Mouse (Mus musculus): ENCODE results near the gene Fam198a. TPM values are rescaled to one million over a fixed set of nuclear protein-coding genes. Genes with fewer than 3 reads are reported as not detected.

Fam198a gene
- polyA plus RNA-seq, 1 experiment from 2014 or later: 0.72 TPM

DNA sequence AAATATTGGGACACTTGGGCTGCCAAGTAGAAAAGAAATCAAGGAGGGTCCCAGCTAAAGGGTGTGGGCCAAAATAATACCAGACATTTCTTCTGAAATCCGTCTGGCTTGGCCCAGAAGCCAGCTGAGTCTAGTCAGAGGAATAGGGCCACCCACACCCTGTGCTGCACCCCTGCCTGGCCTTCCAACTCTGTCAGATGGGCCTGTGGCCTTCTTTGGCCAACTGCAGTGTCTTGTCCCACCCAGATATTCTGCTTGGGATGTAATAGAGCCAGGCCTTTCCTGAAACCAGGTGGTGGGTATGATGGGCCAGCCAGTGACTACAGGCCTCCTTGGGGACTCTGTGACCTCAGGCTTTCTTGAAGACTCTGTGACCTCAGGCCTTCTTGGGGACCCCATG, 22.4 kb downstream of the Fam198a start:
- Histone ChIP-seq H3K9me3 (no peaks in the 10 kb centered on the region), H3K27me3 (ENCODE audit: insufficient read depth, poor library complexity, severe bottlenecking) (peaks cover 6% of the 10 kb centered on the region; the same call in 1 of the 2 replicates), H3K27ac (no peak overlapping the region), H3K36me3 (no peaks in the 10 kb centered on the region), H3K4me3 (no peak overlapping the region), H3K4me1 (0 out of 2 replicates have a peak, but pooled peaks cover 8% of the 10 kb centered on the region)
- no peak for DNase-seq (ENCODE audit: low spot score)
- 61% methylated on average over 1 of the region's 1 CpGs for WGBS

DNA sequence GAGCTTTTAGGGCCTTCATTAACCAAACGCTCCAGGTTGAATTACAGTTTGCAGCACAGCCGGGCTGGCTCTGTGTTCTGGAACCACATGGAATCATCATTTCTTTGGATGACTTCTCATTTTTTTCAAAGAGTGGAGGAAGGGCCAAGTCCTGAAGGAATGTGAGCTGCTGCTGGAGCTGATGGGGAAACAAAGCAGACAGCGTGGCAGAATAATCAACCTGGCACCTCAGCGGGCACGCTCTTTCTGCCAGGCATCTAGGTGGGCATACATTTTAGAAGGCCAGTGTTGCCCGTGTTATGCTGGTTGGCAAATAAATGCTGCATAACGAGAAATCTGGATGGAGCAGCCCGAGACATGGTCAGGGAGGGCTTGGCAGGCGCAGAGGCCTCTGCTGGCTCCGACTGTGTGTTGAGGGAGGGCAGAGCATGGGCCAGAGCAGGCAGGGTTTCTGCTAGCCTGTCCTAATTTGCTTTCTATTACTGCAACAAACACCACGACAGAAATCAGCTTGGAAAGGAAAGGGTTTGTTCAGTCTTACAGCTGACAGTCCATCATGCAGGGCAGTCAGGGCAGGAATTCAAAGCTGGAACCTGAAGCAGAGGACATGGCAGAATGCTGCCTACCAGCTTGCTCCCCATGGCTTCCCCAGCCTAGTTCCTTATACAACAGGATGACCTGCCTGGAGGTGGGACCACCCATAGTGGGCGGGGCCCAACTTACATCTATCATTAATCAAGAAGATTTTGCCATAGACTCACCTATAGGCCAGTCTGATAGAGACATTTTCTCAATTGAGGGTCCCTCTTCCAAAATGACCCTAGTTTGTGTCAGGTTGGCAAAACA, 23.6 kb downstream of the Fam198a start:
- H3K36me3 ChIP-seq: no peaks in the 10 kb centered on the region
- no peaks in the 10 kb centered on the region for H3K9me3 ChIP-seq
- no peak overlapping the region for H3K27ac ChIP-seq
- WGBS: 80% methylated on average over 12 of the region's 12 CpGs
- H3K4me1 ChIP-seq: 0 out of 2 replicates have a peak, but pooled peaks cover 8% of the 10 kb centered on the region
- no peak for DNase-seq (ENCODE audit: low spot score)
- no peak overlapping the region for H3K4me3 ChIP-seq
- H3K27me3 ChIP-seq (ENCODE audit: insufficient read depth, poor library complexity, severe bottlenecking): peaks cover 9% of the 10 kb centered on the region; the same call in 1 of the 2 replicates

DNA sequence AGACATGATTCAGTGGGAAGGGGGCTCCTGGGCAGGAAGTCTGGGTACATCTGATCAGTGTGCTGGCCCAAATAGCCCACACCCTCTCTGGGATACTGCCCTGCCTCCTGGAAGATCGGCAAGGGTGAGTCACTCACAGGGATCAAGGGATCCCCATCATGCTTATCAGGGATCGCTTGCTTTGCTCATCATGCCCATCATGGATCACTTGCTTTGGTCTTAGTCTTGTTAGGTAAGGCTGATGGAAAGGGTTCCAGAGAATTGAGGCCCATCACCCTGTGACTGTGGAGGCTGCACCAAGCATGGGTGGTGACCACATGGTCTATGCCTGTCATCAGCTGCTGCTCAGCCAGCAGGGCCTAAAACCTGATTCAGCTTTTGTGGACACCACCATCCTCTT, 24.5 kb downstream of the Fam198a start:
- H3K36me3 ChIP-seq: no peaks in the 10 kb centered on the region
- H3K9me3 ChIP-seq: no peaks in the 10 kb centered on the region
- H3K4me3 ChIP-seq: no peak overlapping the region
- 0 out of 2 replicates have a peak, but pooled peaks cover 4% of the 10 kb centered on the region for H3K4me1 ChIP-seq
- WGBS: 59% methylated on average over 2 of the region's 2 CpGs
- H3K27me3 ChIP-seq (ENCODE audit: insufficient read depth, poor library complexity, severe bottlenecking): 0 out of 2 replicates have a peak, but pooled peaks cover 9% of the 10 kb centered on the region
- H3K27ac ChIP-seq: no peak overlapping the region
- no peak for DNase-seq (ENCODE audit: low spot score)

DNA sequence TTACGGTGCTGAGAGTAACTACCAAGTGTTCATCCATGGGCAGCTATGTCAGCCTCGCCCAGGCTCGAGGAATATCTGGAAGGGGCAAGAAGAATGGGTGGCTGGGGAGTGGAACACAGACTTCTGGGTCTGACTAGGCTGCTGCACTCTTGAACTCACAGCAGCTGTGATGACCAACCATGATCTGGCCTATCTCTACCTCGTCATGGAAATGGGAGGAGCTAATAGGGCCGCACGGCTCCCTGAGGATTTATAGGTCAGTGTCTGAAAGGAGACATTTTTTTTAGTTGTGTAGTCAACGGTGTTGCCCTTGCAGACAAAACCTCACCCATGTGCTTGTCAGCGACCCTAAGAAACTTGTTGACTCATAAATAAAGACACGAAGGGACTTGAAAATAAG, 30.3 kb downstream of the Fam198a start:
- Histone ChIP-seq H3K27ac (no peak overlapping the region), H3K4me1 (0 out of 2 replicates have a peak, but pooled peaks cover 3% of the 10 kb centered on the region), H3K36me3 (peaks cover 9% of the 10 kb centered on the region), H3K27me3 (ENCODE audit: insufficient read depth, poor library complexity, severe bottlenecking) (peaks cover 15% of the 10 kb centered on the region; the same call in 1 of the 2 replicates), H3K4me3 (no peak overlapping the region), H3K9me3 (no peaks in the 10 kb centered on the region)
- no peak for DNase-seq (ENCODE audit: low spot score)
- 80% methylated on average over 9 of the region's 9 CpGs for WGBS

- H3K4me3 ChIP-seq: no peak overlapping the region
- H3K9me3 ChIP-seq: no peaks in the 10 kb centered on the region
- 0 out of 2 replicates have a peak, but pooled peaks cover 3% of the 10 kb centered on the region for H3K4me1 ChIP-seq
- peaks cover 9% of the 10 kb centered on the region for H3K36me3 ChIP-seq
- 80% methylated on average over 10 of the region's 10 CpGs for WGBS
- H3K27me3 ChIP-seq (ENCODE audit: insufficient read depth, poor library complexity, severe bottlenecking): peaks cover 15% of the 10 kb centered on the region; the same call in 1 of the 2 replicates
- no peak overlapping the region for H3K27ac ChIP-seq
- DNase-seq (ENCODE audit: low spot score): no peak
Observed at GRCm38 (mm10) chr9:121981466-121982105, 30.8 kb downstream of the Fam198a start.

DNA sequence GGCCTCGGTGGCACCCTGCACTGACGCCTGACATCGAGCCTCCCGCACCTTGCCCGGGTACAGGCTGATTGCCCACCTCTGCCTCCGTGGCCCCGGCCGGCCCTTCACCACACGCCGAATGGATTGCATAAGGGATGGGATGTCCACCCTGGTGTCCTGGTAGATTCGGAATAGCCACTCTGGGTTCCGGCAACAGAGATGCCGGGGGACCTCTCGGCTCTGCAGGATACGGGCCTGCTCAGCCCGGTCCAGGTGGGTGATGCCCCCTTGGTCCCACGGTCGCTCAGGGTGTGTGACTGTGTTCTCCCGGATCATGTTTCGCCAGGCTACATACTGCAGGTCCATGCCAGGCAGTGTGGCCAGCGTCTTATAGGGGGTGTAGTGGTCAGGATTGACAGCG, 31.4 kb downstream of the Fam198a start:
- H3K27me3 ChIP-seq (ENCODE audit: insufficient read depth, poor library complexity, severe bottlenecking): peaks cover 15% of the 10 kb centered on the region; the same call in 1 of the 2 replicates
- H3K36me3 ChIP-seq: peaks cover 9% of the 10 kb centered on the region
- DNase-seq (ENCODE audit: low spot score): no peak
- no peak overlapping the region for H3K27ac ChIP-seq
- H3K9me3 ChIP-seq: no peaks in the 10 kb centered on the region
- 92% methylated on average over 22 of the region's 22 CpGs for WGBS
- H3K4me1 ChIP-seq: 0 out of 2 replicates have a peak, but pooled peaks cover 3% of the 10 kb centered on the region
- no peak overlapping the region for H3K4me3 ChIP-seq

- Histone ChIP-seq H3K36me3 (peaks cover 9% of the 10 kb centered on the region), H3K27ac (no peak overlapping the region), H3K27me3 (ENCODE audit: insufficient read depth, poor library complexity, severe bottlenecking) (peaks cover 15% of the 10 kb centered on the region; the same call in 1 of the 2 replicates), H3K4me1 (0 out of 2 replicates have a peak, but pooled peaks cover 3% of the 10 kb centered on the region), H3K4me3 (no peak overlapping the region), H3K9me3 (no peaks in the 10 kb centered on the region)
- no peak for DNase-seq (ENCODE audit: low spot score)
- 83% methylated on average over 15 of the region's 15 CpGs for WGBS
Observed at GRCm38 (mm10) chr9:121982665-121983064, 31.9 kb downstream of the Fam198a start.

GRCm38 (mm10) chr9:121983504-121983903, 32.7 kb downstream of the Fam198a start:
- Histone ChIP-seq H3K27ac (no peak overlapping the region), H3K36me3 (peaks cover 9% of the 10 kb centered on the region), H3K9me3 (no peaks in the 10 kb centered on the region), H3K4me1 (0 out of 2 replicates have a peak, but pooled peaks cover 3% of the 10 kb centered on the region), H3K4me3 (no peak overlapping the region), H3K27me3 (ENCODE audit: insufficient read depth, poor library complexity, severe bottlenecking) (peaks cover 12% of the 10 kb centered on the region; the same call in 1 of the 2 replicates)
- no peak for DNase-seq (ENCODE audit: low spot score)
- 34% methylated on average over 15 of the region's 15 CpGs for WGBS

- Histone ChIP-seq H3K27ac (no peak overlapping the region), H3K36me3 (peaks cover 9% of the 10 kb centered on the region), H3K4me3 (no peak overlapping the region), H3K9me3 (no peaks in the 10 kb centered on the region), H3K4me1 (0 out of 2 replicates have a peak, but pooled peaks cover 3% of the 10 kb centered on the region), H3K27me3 (ENCODE audit: insufficient read depth, poor library complexity, severe bottlenecking) (peaks cover 12% of the 10 kb centered on the region; the same call in 1 of the 2 replicates)
- peak; percentile 84 for DNase-seq (ENCODE audit: low spot score)
- 64% methylated on average over 15 of the region's 15 CpGs for WGBS
Observed at GRCm38 (mm10) chr9:121984465-121985461, 34.0 kb downstream of the Fam198a start.

DNA sequence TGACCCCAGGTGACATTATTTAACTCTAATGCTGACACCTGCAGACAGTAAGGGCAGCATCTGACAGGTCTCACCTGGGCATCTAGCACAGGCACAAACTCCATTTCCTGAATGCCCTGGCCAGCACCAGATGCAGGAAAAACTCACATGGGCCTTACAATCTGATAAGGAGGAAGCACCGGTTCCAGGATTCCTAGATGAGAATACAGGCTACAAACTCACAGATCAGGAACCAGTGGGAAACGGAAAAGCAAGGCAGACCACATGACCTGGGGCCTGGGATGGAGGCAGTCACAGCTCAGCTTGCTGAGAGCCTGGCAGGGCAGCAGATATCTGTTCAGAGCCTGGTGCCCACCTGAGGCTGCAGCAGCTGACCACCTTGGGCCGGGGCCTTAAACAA, 38.1 kb downstream of the Fam198a start:
- H3K27ac ChIP-seq: no peak overlapping the region
- H3K27me3 ChIP-seq (ENCODE audit: insufficient read depth, poor library complexity, severe bottlenecking): peaks cover 4% of the 10 kb centered on the region; the same call in 1 of the 2 replicates
- H3K9me3 ChIP-seq: no peaks in the 10 kb centered on the region
- H3K4me1 ChIP-seq: no peaks in the 10 kb centered on the region
- H3K36me3 ChIP-seq: no peaks in the 10 kb centered on the region
- DNase-seq (ENCODE audit: low spot score): no peak
- no peak overlapping the region for H3K4me3 ChIP-seq
- WGBS: 50% methylated on average over 3 of the region's 3 CpGs

GRCm38 (mm10) chr9:121989536-121989935, 38.7 kb downstream of the Fam198a start:
- Histone ChIP-seq H3K4me1 (no peaks in the 10 kb centered on the region), H3K36me3 (no peaks in the 10 kb centered on the region), H3K27me3 (ENCODE audit: insufficient read depth, poor library complexity, severe bottlenecking) (peaks cover 7% of the 10 kb centered on the region; the same call in 1 of the 2 replicates), H3K27ac (no peak overlapping the region), H3K4me3 (no peak overlapping the region), H3K9me3 (no peaks in the 10 kb centered on the region)
- no peak for DNase-seq (ENCODE audit: low spot score)
- WGBS: 74% methylated on average over 5 of the region's 5 CpGs

DNA sequence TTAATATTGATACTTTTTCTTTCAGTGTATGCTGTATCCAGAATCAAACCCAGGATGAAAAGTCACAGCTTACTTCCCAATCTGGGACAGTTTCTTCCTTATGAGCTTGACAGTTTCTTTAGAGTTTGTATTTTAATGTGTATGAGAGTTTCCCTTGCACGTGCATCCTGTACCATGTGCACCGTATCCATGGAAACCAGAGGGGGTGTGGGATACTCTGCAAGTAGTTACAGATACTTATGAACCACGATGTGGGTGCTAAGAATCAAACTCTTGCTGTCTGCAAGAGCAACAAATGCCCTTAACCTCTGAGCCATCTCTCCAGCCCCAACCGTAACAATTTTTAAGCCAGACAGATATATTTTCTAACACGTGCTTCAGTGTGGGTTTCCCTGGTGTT, 40.3 kb downstream of the Fam198a start:
- H3K27ac ChIP-seq: no peak overlapping the region
- whole genome bisulfite sequencing: 81% methylated on average over 5 of the region's 5 CpGs
- H3K9me3 ChIP-seq: no peaks in the 10 kb centered on the region
- H3K36me3 ChIP-seq: no peaks in the 10 kb centered on the region
- peaks cover 3% of the 10 kb centered on the region for H3K4me1 ChIP-seq
- no peak for DNase-seq (ENCODE audit: low spot score)
- H3K4me3 ChIP-seq: no peak overlapping the region
- peaks cover 7% of the 10 kb centered on the region; the same call in 1 of the 2 replicates for H3K27me3 ChIP-seq (ENCODE audit: insufficient read depth, poor library complexity, severe bottlenecking)

Data from heart, embryonic 10.5 days (tissue).